Mouse (Mus musculus) heart, embryonic 16.5 days (tissue): ENCODE data around the gene Fam122a. TPM values are rescaled to one million over a fixed set of nuclear protein-coding genes. Genes with fewer than 3 reads are reported as not detected.

Source experiments
- ATAC-seq: fragments of 200-750 bp; cut with Nextera tagmentation; replicated peaks from 2 replicates; pipeline ENCODE4 v1.8.0; 2017; ENCODE audit warnings: moderate number of reproducible peaks; ENCODE audit not compliant: insufficient read depth, low FRiP score; ENCODE audit errors: extremely low read depth
- H3K27ac ChIP-seq: fragments of 300-500 bp; sonication (generic); 2 replicates; pipeline ENCODE4 v1.5.1; 2014; ENCODE audit warnings: mild to moderate bottlenecking, low read length, control low read depth, moderate library complexity
- H3K27me3 ChIP-seq: fragments of 300-500 bp; sonication (generic); 2 replicates; pipeline ENCODE4 v1.6.1; 2014; ENCODE audit warnings: low read length, mixed read lengths; ENCODE audit not compliant: control insufficient read depth, insufficient read depth
- H3K36me3 ChIP-seq: fragments of 300-500 bp; sonication (generic); 2 replicates; pipeline ENCODE4 v1.6.1; 2014; ENCODE audit not compliant: control insufficient read depth, insufficient read depth
- H3K4me1 ChIP-seq: fragments of 300-500 bp; sonication (generic); 2 replicates; pipeline ENCODE4 v1.6.1; 2014; ENCODE audit warnings: low read length, mixed read lengths; ENCODE audit not compliant: control insufficient read depth, insufficient read depth
- H3K4me2 ChIP-seq: fragments of 300-500 bp; sonication (generic); 2 replicates; pipeline ENCODE4 v1.6.1; 2014; ENCODE audit warnings: low read depth, mild to moderate bottlenecking, control low read depth, low read length
- H3K4me3 ChIP-seq: fragments of 300-500 bp; sonication (generic); 2 replicates; pipeline ENCODE4 v1.5.1; 2014; ENCODE audit warnings: mild to moderate bottlenecking, control low read depth, low read length
- H3K9ac ChIP-seq: fragments of 300-500 bp; sonication (generic); 2 replicates; pipeline ENCODE4 v1.6.1; 2014; ENCODE audit warnings: low read length, control low read depth
- H3K9me3 ChIP-seq: fragments of 300-500 bp; sonication (generic); replicated peaks from 2 replicates; pipeline ENCODE4 v1.6.1; 2016; ENCODE audit warnings: low read length; ENCODE audit not compliant: control insufficient read depth
- WGBS: fragments of 180-500 bp; shearing (Covaris S2); extraction: QIAGEN DNeasy Blood & Tissue Kit; methylation state at CpG from one replicate; pipeline ENCODE4 v1.1.7; 2014; 5-methylcytosine and 5-hydroxymethylcytosine counted together
- polyA plus RNA-seq: library from polyadenylated mRNA; unstranded; fragments of >200 nt; fragmentation: Nextera tagmentation; extraction: Ambion mirVana; gene quantifications from 2 replicates; pipeline ENCODE4 v1.2.1, GENCODE M21; 2015

Fam122a gene
- polyA plus RNA-seq, 1 experiment from 2014 or later = 43.4 TPM

GRCm38 (mm10) chr19:24452441-24452898 is 24.7 kb downstream of the Fam122a start:
- WGBS = 9% methylated on average over 3 of the region's 3 CpGs
- ATAC-seq = peak; percentile 71
- peak overlapping the region; percentile 34; the same call in 1 of the 2 replicates for H3K9ac ChIP-seq

GRCm38 (mm10) chr19:24451626-24452025 is 25.5 kb downstream of the Fam122a start:
- H3K4me2 ChIP-seq = no peak overlapping the region
- peak overlapping the region; percentile 79 for H3K27ac ChIP-seq
- no peaks in the 10 kb centered on the region for H3K9me3 ChIP-seq
- H3K36me3 ChIP-seq = no peaks in the 10 kb centered on the region
- WGBS = 87% methylated on average over 3 of the region's 3 CpGs
- H3K27me3 ChIP-seq = no peaks in the 10 kb centered on the region
- H3K4me3 ChIP-seq = no peak overlapping the region
- H3K4me1 ChIP-seq = peaks cover 23% of the 10 kb centered on the region
- no peak for ATAC-seq
- H3K9ac ChIP-seq = no peak overlapping the region

More at GRCm38 (mm10) chr19:24452441-24452898, 24.7 kb downstream of the Fam122a start:
- H3K4me1 ChIP-seq = peaks cover 28% of the 10 kb centered on the region
- no peak overlapping the region for H3K4me3 ChIP-seq
- no peak overlapping the region for H3K4me2 ChIP-seq
- no peaks in the 10 kb centered on the region for H3K36me3 ChIP-seq
- no peaks in the 10 kb centered on the region for H3K9me3 ChIP-seq
- no peaks in the 10 kb centered on the region for H3K27me3 ChIP-seq
- peak overlapping the region; percentile 79 for H3K27ac ChIP-seq

- Histone ChIP-seq H3K4me1 (peaks cover 14% of the 10 kb centered on the region), H3K9ac (no peak overlapping the region), H3K9me3 (no peaks in the 10 kb centered on the region), H3K4me2 (no peak overlapping the region), H3K36me3 (no peaks in the 10 kb centered on the region), H3K27me3 (no peaks in the 10 kb centered on the region), H3K4me3 (no peak overlapping the region), H3K27ac (no peak overlapping the region)
- 86% methylated on average over 8 of the region's 8 CpGs for WGBS
- ATAC-seq = no peak
These were observed 26.4 kb downstream of the Fam122a start for GRCm38 (mm10) chr19:24450740-24451139.

GRCm38 (mm10) chr19:24444322-24444721 is 32.8 kb downstream of the Fam122a start:
- Histone ChIP-seq H3K9me3 (no peaks in the 10 kb centered on the region), H3K27me3 (no peaks in the 10 kb centered on the region), H3K4me3 (no peak overlapping the region), H3K27ac (peak overlapping the region; percentile 73), H3K4me2 (peak overlapping the region; percentile 33; the same call in 1 of the 2 replicates), H3K4me1 (peaks cover 10% of the 10 kb centered on the region), H3K36me3 (no peaks in the 10 kb centered on the region), H3K9ac (no peak overlapping the region; the same call in 1 of the 2 replicates)
- ATAC-seq = no peak
- WGBS = 57% methylated on average over 3 of the region's 3 CpGs

GRCm38 (mm10) chr19:24439715-24440114 is 37.4 kb downstream of the Fam122a start:
- no peak overlapping the region for H3K4me2 ChIP-seq
- H3K27ac ChIP-seq = no peak overlapping the region
- no peak overlapping the region for H3K4me3 ChIP-seq
- H3K9ac ChIP-seq = no peak overlapping the region
- H3K36me3 ChIP-seq = no peaks in the 10 kb centered on the region
- no peaks in the 10 kb centered on the region for H3K27me3 ChIP-seq
- H3K9me3 ChIP-seq = no peaks in the 10 kb centered on the region
- H3K4me1 ChIP-seq = peaks cover 10% of the 10 kb centered on the region
- 25% methylated on average over 4 of the region's 4 CpGs for WGBS
- ATAC-seq = no peak

GRCm38 (mm10) chr19:24434291-24434690 is 42.9 kb downstream of the Fam122a start:
- Histone ChIP-seq H3K4me2 (no peak overlapping the region), H3K4me3 (no peak overlapping the region), H3K9me3 (no peaks in the 10 kb centered on the region), H3K27ac (no peak overlapping the region), H3K9ac (no peak overlapping the region), H3K4me1 (peaks cover 7% of the 10 kb centered on the region; the same call in 1 of the 2 replicates), H3K27me3 (no peaks in the 10 kb centered on the region), H3K36me3 (no peaks in the 10 kb centered on the region)
- ATAC-seq = no peak
- WGBS = 62% methylated on average over 6 of the region's 6 CpGs

- H3K4me2 ChIP-seq = no peak overlapping the region
- no peak overlapping the region for H3K9ac ChIP-seq
- H3K27me3 ChIP-seq = no peaks in the 10 kb centered on the region
- H3K36me3 ChIP-seq = no peaks in the 10 kb centered on the region
- H3K4me1 ChIP-seq = peaks cover 7% of the 10 kb centered on the region
- no peak overlapping the region for H3K27ac ChIP-seq
- H3K9me3 ChIP-seq = no peaks in the 10 kb centered on the region
- 67% methylated on average over 5 of the region's 5 CpGs for WGBS
- no peak overlapping the region for H3K4me3 ChIP-seq
- ATAC-seq = no peak
These were observed 44.7 kb downstream of the Fam122a start for GRCm38 (mm10) chr19:24432447-24432846.

- Histone ChIP-seq H3K9me3 (no peaks in the 10 kb centered on the region), H3K4me1 (peaks cover 17% of the 10 kb centered on the region), H3K27ac (no peak overlapping the region), H3K27me3 (no peaks in the 10 kb centered on the region), H3K4me2 (no peak overlapping the region), H3K4me3 (no peak overlapping the region), H3K36me3 (no peaks in the 10 kb centered on the region), H3K9ac (no peak overlapping the region)
- ATAC-seq = no peak
- WGBS = 88% methylated on average over 2 of the region's 2 CpGs
These were observed 45.8 kb downstream of the Fam122a start for GRCm38 (mm10) chr19:24431381-24431780.

GRCm38 (mm10) chr19:24428011-24428410 is 49.1 kb downstream of the Fam122a start:
- 88% methylated on average over 3 of the region's 3 CpGs for WGBS
- Histone ChIP-seq H3K27me3 (no peaks in the 10 kb centered on the region), H3K9ac (no peak overlapping the region), H3K4me3 (no peak overlapping the region), H3K4me1 (peaks cover 10% of the 10 kb centered on the region), H3K27ac (no peak overlapping the region), H3K4me2 (no peak overlapping the region), H3K36me3 (no peaks in the 10 kb centered on the region), H3K9me3 (no peaks in the 10 kb centered on the region)
- no peak for ATAC-seq
